Mouse (Mus musculus): ENCODE data around the gene Ppef1.

- TF ChIP-seq CTCF (IDR thresholded peaks at IDR 0.05), result no peak
- TF ChIP-seq EP300 (IDR thresholded peaks at IDR 0.05; ENCODE audit: insufficient read depth, low read depth, low read length), result no peak
Measured at GRCm38 (mm10) chrX:160691559-160691958, 44.0 kb downstream of the Ppef1 start.
